Mouse (Mus musculus) frontal cortex, adult (tissue): ENCODE results near the gene Hspa2.

Experiments
- ATAC-seq: cut with Nextera tagmentation; 2 replicates; pipeline ENCODE4 v1.9.2; 2017; ENCODE audit warnings: mild to moderate bottlenecking, moderate library complexity, mixed read lengths; ENCODE audit not compliant: low TSS enrichment

Gene Hspa2

DNA sequence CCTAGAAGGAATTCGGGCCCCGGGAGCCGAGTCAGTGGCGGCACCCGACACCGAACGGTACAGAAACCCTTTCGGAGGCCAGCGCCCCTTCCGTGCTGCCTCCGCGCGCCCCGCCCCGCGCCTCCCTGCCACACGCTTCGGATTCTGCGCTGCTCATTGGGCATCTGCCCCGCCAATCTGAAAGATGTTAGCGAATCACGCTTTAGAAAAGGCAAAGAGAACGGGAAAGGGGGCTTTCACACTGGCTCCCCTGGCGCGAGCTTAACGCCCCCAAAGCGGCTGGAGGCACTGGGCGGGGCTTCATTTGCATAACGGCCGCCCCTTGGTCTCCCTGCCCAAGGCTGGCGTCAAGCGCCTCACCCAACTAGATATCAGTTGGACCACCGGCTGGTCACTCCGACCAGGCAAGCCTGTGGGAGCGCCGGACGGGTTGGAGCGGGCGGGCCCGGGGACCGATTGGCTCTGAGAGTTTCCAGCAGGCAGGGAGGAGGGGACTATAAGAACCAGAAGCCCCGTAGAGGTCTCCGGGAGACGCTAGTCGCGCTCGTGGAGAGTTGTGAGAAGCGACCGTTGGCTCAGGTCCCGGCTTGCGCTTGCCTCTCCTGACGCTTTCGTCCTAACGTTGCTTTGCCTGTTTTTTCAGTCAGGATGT, at the start of gene Hspa2:
Hspa2 (plus strand) TSS at position 291 of the 652 bp plus-strand sequence.
- peak; percentile 92 for ATAC-seq

DNA sequence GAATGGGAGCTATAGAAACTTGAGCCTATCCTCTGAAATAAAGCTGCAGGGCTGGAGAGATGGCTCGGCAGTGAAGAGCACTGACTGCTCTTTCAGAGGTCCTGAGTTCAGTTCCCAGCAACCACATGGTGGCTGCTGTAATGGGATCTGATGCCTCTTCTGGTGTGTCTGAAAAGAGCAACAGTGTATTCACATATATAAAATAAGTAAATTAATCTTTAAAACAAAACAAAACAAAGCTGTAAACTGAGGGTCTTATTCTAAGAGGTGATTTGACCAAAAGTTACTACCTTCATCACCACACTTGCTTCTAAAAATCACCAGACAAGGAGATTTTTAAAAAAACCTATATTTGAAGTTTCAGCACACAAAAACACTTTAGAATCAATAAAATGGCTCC, 43.1 kb upstream of the Hspa2 start:
- no peak for ATAC-seq

DNA sequence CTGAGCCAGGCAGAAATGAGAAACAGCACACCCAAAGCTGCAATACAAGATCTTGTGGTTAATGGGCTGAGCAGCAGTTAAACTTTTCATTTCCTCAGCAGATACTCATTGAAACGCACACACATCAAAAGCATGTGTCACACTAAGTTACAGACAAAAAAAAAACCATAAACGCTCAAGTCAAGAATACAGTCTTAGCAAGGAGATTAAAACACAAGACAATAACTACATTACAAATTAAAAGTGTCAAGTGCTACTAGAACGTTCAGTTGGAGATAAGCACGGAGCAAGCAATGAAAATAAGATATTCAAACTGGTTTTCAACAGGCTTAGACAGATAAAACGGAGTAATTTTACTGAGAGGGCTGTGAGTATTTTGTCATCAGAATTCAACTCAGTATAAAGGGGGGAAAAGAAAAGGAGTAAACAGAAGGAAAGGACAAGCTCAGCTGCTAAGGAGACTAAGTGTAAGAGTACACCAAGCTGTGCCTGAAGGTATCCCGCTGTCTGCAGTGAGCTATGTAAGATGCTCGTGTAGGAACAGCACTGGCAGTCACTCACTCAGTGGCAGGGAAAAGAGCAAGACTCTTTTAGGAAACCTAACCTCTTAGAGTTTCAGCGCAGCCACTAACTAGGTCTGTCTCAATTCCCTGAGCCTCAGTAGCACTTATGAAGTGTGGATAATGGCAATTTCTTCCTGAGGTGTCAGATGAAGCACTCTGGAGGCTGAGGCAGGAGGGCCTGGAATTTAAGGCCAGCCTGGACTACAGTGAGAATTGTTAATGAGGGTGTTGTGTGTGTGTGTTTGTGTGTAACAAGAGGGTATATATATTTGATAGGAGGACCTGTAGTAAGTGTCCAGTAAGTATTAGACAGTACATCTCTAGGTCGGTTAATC, 42.3 kb upstream of the Hspa2 start:
- no peak for ATAC-seq

DNA sequence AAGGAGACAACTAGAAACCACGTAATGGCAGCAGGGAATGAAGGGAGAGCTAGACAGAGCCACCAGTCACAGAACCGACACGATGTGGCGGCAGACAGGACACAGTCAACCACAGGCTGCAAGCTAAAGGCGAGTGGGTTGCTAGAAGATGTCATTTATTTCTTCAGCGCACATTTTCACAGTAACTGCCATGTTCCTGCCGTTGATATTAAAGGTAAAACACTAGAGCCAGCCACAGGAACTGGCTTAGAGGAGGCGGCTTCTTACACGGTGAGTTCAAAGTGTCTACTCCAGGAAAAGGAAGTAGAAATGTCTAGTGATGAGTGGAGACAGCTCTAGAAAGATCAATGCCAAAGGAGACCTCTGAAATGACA, 41.7 kb upstream of the Hspa2 start:
- ATAC-seq, result no peak

DNA sequence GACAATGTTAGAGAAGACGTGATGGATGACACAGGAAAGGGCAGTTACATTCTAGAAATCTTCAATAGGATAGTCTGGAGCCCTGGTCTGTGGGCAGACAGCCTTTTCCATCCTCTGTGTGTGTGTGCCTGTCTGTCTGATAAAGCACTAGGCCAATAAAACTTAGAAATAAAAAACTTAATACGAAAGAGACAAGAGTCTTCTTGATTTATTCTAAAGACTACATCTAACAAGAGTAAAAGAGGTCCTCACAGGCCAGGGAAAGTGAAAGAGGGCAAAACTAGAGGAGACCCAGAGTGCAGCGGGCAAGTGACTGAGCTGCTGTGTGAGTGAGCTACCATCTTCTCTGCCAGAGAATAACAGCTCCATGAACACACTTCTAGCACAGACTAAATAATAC, 37.7 kb upstream of the Hspa2 start:
- ATAC-seq, result no peak

DNA sequence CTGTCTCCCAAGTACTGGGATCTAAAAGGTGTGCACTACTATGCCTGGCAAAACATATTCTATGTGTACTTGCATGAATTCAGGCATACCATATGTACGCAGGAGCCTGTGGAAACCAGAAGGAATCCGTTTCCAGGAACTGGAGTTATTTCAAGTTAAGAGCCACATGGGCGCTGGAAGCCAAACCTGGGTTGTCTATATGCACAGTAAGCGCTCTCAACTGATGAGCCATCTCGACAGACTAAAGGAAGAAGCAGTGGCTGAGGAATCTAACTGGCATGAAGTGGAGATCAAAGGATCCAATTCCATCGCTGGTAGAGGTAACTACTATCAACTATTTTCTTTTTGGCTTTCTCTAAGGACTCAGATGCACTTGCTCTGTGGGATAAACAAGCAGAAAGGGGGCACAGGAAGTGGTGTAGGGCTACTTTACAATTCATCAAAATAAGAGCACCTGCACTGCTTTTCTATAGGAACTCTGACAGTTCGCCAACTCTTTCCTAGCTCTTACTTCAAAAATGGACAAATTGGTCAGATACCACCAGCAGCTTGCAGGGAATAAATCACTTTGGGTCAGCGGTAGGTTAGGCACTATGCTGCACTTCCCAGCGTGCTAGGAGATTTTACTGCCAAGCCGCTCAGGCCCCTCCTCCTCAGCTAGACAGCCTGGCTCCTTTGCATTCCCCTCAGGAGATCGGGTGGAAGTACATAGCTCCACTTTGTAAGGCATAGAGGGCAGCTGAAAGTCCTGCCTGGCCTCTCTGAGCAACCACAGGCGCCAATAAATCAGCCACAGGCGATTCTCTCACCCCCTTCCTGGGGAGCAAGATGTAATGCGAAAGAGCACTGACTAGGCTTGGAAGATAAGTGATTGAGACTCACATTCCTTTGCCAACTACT, 36.6 kb upstream of the Hspa2 start:
- no peak for ATAC-seq

DNA sequence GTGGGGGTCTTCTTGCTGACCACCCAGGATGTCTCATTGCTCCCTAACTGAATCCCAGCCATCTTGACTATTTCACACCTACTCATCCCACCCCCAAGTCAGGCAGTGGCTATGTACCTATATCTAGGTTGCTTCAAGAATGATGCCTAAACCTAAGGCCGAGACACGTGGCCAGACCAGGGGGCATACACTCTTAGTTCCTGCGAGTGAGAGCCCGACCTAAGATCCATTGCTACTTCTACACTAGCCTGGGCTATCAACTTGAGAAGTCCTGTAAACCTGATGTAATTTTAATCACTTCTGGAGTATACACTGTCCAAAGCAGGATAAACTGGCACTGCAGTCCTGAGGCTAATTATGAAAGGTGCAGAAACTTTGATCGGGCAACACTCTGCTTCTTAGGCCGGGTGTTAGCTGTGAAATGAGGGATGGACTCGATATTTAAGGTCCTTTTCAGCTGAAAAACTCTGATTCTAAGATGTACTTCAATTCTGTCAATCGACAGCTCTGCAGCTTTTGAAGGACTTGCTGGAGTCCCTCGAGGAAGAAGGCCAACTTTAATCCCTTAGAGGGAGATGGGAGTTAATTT, 35.7 kb upstream of the Hspa2 start:
- ATAC-seq, result no peak

DNA sequence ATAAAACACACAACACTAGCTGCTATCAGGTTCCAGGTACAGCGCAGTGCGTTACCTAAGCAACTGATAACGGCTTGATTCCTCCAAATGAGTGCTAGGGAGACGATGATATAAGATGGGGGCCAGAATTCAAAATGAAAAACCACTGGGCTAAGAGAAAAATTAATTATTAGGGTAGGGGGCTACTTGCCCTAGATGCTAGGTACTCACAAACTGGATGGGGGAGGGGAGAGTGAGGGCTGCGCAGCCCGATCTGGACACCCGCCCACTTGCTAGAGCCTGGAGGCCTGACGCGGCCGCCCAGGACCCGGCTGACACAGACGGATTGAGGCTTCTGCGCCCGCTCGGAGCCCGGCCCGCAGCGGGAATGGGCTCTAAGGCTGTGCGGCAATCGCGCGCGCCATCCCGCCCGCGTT, 35.2 kb upstream of the Hspa2 start:
- ATAC-seq, result peak; percentile 0; the same call in 1 of the 2 replicates

DNA sequence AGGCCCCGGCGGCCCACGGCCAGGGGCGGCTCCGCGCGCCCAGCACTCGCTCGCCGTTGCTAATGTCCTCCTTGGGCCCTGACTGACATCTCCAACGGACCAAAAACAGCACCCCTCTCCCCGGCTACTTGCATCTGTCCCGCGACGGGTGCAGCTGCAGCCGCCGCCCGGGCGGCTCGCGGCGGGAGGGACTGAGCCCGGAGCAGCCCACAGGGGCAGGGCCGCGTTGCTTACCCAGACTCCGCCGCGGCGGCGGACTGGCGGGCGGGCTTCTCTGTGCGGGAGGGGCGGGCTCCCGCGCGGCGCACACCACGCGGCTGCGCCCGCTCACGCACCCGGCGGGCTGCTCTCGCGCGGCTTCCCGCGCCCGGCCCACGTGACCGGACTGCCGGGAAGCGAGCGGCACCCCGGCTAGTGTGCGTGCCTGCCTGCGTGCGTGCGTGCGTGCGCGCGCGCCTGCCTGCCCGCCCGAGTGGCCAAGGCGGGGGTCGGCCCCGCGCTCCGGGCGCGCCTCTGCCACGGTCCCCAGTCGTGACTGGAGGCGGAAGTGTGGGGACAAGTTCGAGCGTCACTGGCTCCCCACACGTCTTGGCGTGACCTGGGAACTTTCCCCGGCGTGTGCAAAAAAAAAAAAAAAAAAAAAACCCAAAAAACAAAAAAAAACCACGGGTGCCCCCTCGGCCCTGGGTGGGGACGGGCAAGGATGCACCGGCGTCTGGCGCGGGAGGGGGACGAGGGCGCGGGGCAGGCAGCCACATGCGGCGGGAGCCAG, 34.6 kb upstream of the Hspa2 start, which contains the start of gene Zbtb25:
Zbtb25 (minus strand) TSS at position 397 of the 772 bp plus-strand sequence.
- peak; percentile 73 for ATAC-seq

DNA sequence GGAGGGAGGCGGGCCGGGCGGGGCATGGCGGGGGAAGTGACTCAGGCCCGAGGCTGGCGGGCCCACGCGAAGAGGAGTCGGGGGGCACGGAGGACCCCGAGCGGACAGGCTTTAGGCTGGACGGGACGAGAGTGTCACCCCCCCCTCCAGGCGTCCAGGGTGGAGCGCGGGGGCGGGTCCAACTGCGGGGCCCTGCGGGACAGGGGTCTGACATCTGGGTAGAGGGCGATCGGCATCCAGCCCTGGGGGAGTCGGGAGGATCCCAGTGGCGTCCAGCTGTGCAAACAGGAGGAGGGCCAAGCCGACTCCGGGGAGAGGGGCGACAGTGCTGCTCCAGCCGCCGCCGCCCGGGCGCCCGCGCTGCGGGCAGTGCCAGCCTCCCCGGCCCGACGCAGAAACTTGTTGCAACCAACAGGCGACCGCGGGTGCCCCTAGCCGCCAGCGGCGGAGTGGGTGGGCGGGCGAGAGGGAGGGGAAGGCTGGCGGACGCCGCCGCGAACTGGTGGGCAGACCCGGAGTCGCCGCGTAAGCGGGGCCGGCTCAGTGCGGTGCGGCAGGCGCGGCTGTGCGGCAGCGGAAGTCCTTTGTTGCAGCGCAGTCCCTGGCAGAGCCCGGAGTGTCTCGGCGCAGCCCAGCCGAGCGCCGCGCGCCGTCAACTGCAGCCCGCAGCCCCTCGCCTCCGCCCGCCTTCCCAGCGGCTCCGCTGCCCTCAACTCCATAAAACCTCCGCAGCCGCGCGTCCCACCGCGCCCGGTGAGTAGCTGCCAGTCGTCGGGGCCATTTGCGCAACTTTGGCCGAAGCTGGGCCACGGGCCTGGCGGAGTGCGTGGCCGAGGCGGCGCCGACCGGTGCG, 33.8 kb upstream of the Hspa2 start, which contains the start of gene Zbtb1:
Zbtb1 (plus strand) TSS at position 289 of the 853 bp plus-strand sequence.
- peak; percentile 42 for ATAC-seq

DNA sequence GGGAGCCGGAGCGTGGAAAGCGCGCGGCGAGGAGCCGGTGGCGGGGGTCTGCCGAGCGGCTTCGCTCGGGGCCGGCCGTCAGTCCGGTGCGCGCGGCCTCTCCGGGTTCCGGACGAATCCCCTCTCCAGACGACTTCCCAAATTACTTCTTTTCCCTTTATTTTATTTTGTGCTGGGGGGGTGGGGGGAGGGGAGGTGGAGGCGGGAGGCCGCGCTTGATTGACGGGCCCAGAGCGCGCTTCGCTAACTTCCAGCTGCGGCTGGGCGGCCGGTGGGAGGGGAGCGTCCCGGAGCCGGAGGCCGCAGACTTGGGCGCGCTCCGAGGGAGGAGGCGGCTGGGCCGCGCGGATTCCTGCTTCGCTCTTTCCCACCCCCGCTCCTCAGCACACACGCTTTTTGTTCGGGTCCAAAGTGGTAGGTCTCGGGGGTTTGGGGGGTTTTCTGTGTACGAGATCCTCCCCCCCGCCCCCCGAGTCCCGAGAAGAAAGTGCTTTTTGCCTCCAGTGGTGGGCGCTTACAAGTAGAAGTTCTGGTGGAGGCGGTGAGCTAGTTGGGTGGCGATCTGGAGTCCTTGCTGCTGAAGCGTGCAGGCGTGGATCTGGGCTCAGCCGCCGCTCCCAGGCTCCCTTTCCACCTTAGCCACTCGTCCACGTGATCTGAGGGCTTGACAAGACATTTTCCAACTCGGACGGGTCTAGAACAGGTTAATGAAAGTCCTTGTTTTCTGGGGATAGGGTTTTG, 33.0 kb upstream of the Hspa2 start:
- peak; percentile 35; the same call in 1 of the 2 replicates for ATAC-seq

DNA sequence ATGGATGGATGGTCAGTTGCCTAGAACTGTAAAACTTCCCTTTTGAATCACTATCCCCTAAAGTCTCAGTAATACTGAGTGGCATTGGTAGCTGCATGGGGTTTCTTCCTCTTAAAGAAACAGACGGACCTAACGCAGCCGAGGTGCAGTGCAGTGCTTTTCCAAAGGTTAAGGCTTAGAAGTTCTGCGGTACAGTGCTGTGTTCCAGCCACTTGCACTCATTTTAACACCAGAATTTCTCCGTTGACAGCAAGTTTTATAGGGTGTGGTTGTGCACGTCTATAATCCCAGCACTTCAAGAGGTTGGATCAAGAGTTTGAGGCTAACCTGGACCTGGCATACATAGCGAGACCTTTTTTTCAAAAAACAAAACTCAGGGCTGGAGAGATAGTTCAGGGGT, 31.9 kb upstream of the Hspa2 start:
- no peak for ATAC-seq

DNA sequence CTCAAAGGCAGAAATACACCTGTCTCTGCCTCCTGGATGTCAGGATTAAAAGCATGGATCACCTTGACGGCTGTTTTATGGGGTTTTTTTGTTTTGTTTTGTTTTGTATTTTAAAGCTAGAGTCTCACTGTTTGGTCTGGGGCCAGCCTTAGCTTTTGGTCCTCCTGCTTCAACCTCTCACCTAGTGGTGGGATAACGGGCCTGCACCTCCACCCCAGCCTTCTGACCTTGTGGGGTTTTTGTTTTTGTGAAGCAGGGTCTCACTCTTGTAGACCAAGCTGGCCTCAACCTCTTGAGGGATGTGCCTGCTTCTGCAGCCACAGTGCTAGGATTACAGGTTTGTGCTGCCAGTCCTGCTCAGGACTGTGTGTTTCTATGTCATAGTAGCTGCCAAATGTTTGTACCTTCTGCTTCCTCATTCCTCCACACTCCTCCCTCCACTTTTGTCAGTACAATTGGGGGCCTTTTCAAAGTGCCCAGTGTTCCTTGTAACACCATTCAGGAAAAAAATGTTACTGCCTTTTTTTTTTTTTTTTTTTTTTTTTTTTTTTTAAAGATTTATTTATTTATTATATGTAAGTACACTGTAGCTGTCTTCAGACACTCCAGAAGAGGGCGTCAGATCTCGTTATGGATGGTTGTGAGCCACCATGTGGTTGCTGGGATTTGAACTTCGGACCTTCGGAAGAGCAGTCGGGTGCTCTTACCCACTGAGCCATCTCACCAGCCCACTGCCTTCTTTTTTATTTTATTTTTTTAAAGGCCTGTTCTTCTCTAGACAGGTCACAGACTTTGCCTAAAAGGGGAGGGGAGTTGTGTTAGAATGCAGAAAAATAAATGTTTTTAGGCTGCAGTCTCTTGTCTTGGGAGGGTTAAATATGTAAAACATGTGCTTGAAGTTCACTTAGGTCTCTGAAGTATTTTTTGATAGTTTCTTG, 30.8 kb upstream of the Hspa2 start:
- ATAC-seq, result no peak

DNA sequence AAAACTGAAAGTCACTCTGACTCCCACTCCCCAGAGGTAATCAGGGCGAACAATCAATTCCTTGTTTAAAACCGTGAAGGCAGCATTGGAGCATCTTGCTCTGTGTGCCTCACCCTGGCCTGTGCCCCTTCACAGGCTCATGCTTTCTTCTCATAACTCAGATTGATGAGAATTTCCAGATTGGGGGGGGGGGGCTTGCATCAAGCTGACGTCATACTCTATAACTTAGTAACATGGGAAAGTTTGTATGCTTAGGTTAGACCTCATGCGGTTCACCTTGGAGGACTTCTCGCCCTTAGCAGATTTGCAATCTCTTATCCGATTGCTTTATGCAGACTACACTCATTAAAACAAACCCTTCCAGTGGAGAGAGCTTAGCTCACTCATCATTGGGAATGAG, 30.0 kb upstream of the Hspa2 start:
- no peak for ATAC-seq

DNA sequence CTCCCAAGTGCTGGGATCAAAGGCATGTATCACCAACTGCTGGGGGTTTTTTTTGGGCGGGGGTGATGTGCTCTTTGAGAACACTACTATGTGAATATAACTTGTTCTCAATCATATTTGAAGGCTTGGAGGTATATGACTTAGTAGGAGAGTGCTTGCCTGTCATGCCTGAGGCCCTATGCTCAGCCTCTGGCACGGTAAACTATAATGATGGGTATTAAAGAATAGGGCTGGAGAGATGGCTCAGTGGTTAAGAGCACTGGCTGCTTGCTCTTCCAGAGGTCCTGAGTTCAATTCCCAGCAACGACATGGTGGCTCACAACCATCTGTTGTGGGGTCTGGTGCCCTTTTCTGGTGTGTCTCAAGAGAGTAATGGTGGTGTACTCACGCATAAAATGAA, 29.1 kb upstream of the Hspa2 start:
- no peak for ATAC-seq

DNA sequence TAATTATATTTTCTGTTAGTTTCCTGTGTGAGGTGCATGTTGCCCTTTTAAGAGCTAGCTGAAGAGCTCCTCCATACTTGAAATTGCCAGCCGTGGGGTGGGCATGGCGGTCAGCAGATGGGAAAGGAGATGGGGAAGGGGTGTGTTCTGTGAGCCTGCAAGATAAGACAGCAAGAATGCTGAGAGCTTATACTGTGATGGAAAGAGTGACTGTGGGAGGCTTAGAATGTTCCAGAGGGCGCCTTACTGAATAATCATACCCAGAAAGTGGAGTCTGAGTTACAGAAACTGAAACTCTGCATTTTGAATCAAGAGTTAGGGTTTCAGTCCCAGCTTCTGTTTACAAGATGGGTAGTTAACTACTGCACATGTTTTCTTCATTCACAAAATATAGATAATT, 28.5 kb upstream of the Hspa2 start:
- ATAC-seq, result no peak

DNA sequence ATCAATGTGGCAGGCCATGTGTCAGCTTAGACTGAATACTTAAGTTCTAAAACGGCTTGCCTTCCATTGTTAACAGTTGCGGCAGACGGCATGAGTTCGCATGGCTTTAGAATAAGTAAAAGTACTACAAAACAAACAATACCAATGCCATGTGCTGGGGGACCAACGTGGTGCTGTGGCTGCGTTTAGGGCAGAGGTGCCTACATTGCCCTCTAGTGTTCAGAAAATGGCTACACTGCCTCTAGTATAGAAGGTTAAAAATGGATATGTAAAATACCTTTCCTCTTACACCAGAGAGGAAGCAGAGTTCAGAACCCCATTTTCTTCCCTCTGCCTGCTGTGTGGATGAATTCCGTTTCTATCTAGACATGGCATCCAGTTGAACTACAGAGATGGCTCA, 27.3 kb upstream of the Hspa2 start:
- peak; percentile 69; the same call in 1 of the 2 replicates for ATAC-seq

DNA sequence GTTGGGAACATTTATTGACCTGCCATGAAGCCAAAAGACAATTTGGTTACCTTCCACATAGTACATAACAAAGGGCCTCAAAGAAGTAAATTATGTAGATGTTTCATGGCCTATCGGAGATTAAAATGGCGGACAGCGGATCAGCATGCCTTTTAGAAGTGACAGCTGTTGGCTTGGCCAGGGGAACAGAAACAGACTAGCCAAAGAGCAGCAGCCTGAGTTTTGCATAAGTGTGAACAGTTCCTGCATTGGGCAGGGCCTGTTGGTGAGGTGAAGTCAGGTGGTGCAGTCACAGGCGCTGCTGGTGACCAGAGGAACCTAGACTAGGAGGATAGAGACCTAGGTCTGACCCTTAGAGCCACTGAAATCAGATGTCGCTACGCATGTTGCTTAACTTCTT, 26.9 kb upstream of the Hspa2 start:
- ATAC-seq, result no peak
